Mouse (Mus musculus): ENCODE results near the gene Ntm. TPM values are rescaled to one million over a fixed set of nuclear protein-coding genes. Genes with fewer than 3 reads are reported as not detected.

The Ntm gene
- 0.08 TPM in 1 of 2 replicates, not detected in the other for polyA plus RNA-seq (2012; ENCODE audit: low replicate concordance)

GRCm38 (mm10) chr9:29962978-29963377 lies at the start of gene Ntm:
Ntm (minus strand) TSS chr9:29963141.

Data from hematopoietic multipotent progenitor cell, adult 10-12 weeks (in vitro differentiated cells).